ENCODE assay signal across 8 mouse cellular contexts in the genomic region with DNA sequence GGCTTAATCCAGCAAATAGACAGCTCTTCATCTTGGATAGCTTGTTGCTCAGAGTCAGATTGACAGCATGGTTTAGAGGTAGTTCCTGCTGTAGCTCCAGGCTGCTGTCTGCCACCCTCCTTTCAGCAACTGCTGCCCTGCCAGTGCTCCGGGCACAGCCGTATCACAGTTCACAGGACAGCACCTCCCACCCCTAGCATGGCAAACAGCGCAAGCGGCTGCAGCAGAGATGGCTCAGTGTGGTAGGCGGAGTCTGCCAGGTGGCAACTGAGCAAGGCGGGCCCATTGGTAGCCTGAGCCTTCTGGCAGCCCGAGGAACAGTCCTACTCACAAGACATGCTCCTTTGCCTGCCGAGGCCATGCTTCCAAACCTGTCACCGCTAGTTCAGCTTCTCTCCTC. TPM values are rescaled to one million over a fixed set of nuclear protein-coding genes. Genes with fewer than 3 reads are reported as not detected.
DNase-seq lines count a peak whose midpoint lies in the region; ATAC-seq and TF ChIP-seq lines count a peak whose summit lies in the region.

No protein-coding gene starts in this region.

- H3K36me3 ChIP-seq in forebrain, embryonic 14.5 days (ENCODE audit: control insufficient read depth, insufficient read depth, low read length): no peaks in the 10 kb centered on the region
- H3K36me3 ChIP-seq in kidney, adult 2 months (ENCODE audit: control insufficient read depth, insufficient read depth, low read length): no peaks in the 10 kb centered on the region

- H3K4me3 ChIP-seq in forebrain, embryonic 14.5 days (ENCODE audit: low read depth, low read length): peak overlapping the region; percentile 19
- no peak overlapping the region for H3K4me3 ChIP-seq in kidney, adult 2 months (ENCODE audit: insufficient read depth, low read depth, low read length)
- no peak overlapping the region for H3K4me3 ChIP-seq in left cerebral cortex, adult 2 months

- no peaks in the 10 kb centered on the region for H3K27me3 ChIP-seq in forebrain, embryonic 14.5 days (replicated peaks; ENCODE audit: control insufficient read depth, insufficient read depth, low read length)
- no peaks in the 10 kb centered on the region for H3K27me3 ChIP-seq in kidney, adult 2 months (replicated peaks; ENCODE audit: control insufficient read depth, insufficient read depth, low read length)

- 4% methylated on average over 9 of the region's 9 CpGs for WGBS in forebrain, embryonic 14.5 days
- 4% methylated on average over 9 of the region's 9 CpGs for WGBS in kidney, adult 2 months

- TF ChIP-seq CTCF in kidney, adult 2 months (conservative IDR thresholded peaks at IDR 0.05; ENCODE audit: insufficient read depth, insufficient read length, low read depth, low read length): no peak
- TF ChIP-seq CTCF in left cerebral cortex, adult 2 months (IDR thresholded peaks at IDR 0.05): no peak

- H3K9ac ChIP-seq in forebrain, embryonic 14.5 days (ENCODE audit: low read length): peak overlapping the region; percentile 37; the same call in 1 of the 2 replicates

- no peak for TF ChIP-seq POLR2A in kidney, adult 2 months (IDR thresholded peaks at IDR 0.05; ENCODE audit: low read depth, low read length)

- peak; percentile 8 for DNase-seq in right cerebral cortex, postnatal 25 days
- DNase-seq in right cerebral cortex, postnatal 14 days: no peak
- DNase-seq in cerebellum, adult 11 months: peak; percentile 9
- DNase-seq in forebrain, embryonic 14.5 days (ENCODE audit: low spot score): peak; percentile 60
- DNase-seq in kidney, adult 2 months: peak; percentile 67
- DNase-seq in telencephalon, adult 2 months (ENCODE audit: low read depth, low spot score): peak; percentile 17
- DNase-seq in left cerebral cortex, adult 2 months (ENCODE audit: extremely low spot score in 1 of 2, low spot score in 2 of 2): no peak

- H3K4me1 ChIP-seq in forebrain, embryonic 14.5 days (ENCODE audit: control insufficient read depth, insufficient read depth, low read length): no peaks in the 10 kb centered on the region
- H3K4me1 ChIP-seq in kidney, adult 2 months (ENCODE audit: control insufficient read depth, insufficient read depth, low read length): no peaks in the 10 kb centered on the region

- H3K27ac ChIP-seq in forebrain, embryonic 14.5 days (ENCODE audit: low read depth, low read length): no peak overlapping the region
- H3K27ac ChIP-seq in kidney, adult 2 months (ENCODE audit: insufficient read depth, low read depth, low read length): no peak overlapping the region
- no peak overlapping the region for H3K27ac ChIP-seq in left cerebral cortex, adult 2 months

- peak; percentile 79 for ATAC-seq in forebrain, embryonic 14.5 days
- peak; percentile 98 for ATAC-seq in megakaryocyte progenitor cell, adult 5-6 weeks (replicated peaks; ENCODE audit: poor library complexity)

- peak overlapping the region; percentile 52 for H3K4me2 ChIP-seq in forebrain, embryonic 14.5 days (ENCODE audit: low read length)

- no peaks in the 10 kb centered on the region for H3K9me3 ChIP-seq in forebrain, embryonic 14.5 days (replicated peaks; ENCODE audit: control insufficient read depth, low read length)

- intact Hi-C loops in left cerebral cortex, adult 2 months (cut with DNase I): loop anchor here (5.0 to 10.0 kb wide), 3 partner anchors 74 to 311 kb away; no protein-coding TSS in a partner anchor

RNA-seq across cellular contexts. Expression of a gene that starts 27.8 kb away (rescaled TPM):
- 107 and 116 TPM in 2 replicates for polyA plus RNA-seq in forebrain, embryonic 14.5 days (2014; fragmentation: Nextera tagmentation; extraction: Ambion mirVana)
- 269 and 296 TPM in 2 replicates for polyA plus RNA-seq in kidney, adult 2 months (2012; rRNA removed)
- 138 and 157 TPM in 2 replicates for total RNA-seq in megakaryocyte progenitor cell, adult 5-6 weeks (2015)
- 116 and 132 TPM in 2 replicates for total RNA-seq in megakaryocyte progenitor cell, adult 5-6 weeks (2017)
- total RNA-seq in left cerebral cortex, adult 2 months (2021): 100 to 1,000 TPM; 214 to 225 TPM

Comparison
In these comparisons a context has a peak if more than half of its experiments do, and no peak if none do; other contexts are left out.
1. DNase-seq: peak in right cerebral cortex, postnatal 25 days (single experiment), cerebellum, adult 11 months (single experiment), forebrain, embryonic 14.5 days (single experiment), kidney, adult 2 months (single experiment) and telencephalon, adult 2 months (single experiment); none in right cerebral cortex, postnatal 14 days (single experiment) and left cerebral cortex, adult 2 months (0 of 2).